Mouse (Mus musculus) forebrain, embryonic 12.5 days (tissue): ENCODE data around the gene Klhl15. TPM values are rescaled to one million over a fixed set of nuclear protein-coding genes. Genes with fewer than 3 reads are reported as not detected.

Source experiments
- ATAC-seq: fragments of 200-750 bp; cut with Nextera tagmentation; 2 replicates; pipeline ENCODE4 v1.8.0; 2017; ENCODE audit warnings: moderate TSS enrichment; ENCODE audit not compliant: low FRiP score
- H3K27ac ChIP-seq: fragments of 300-500 bp; sonication (generic); 2 replicates; pipeline ENCODE4 v1.5.1; 2016; ENCODE audit warnings: mild to moderate bottlenecking
- H3K27me3 ChIP-seq: fragments of 300-500 bp; sonication (generic); 2 replicates; pipeline ENCODE4 v1.6.1; 2016; ENCODE audit warnings: mild to moderate bottlenecking
- H3K36me3 ChIP-seq: fragments of 300-500 bp; sonication (generic); replicated peaks from 2 replicates; pipeline ENCODE4 v1.6.1; 2016; ENCODE audit warnings: mild to moderate bottlenecking
- H3K4me1 ChIP-seq: fragments of 300-500 bp; sonication (generic); 2 replicates; pipeline ENCODE4 v1.6.1; 2016
- H3K4me2 ChIP-seq: fragments of 300-500 bp; sonication (generic); 2 replicates; pipeline ENCODE4 v1.6.1; 2016; ENCODE audit warnings: mild to moderate bottlenecking, moderate library complexity
- H3K4me3 ChIP-seq: fragments of 300-500 bp; sonication (generic); replicated peaks from 2 replicates; pipeline ENCODE4 v1.5.1; 2016; ENCODE audit warnings: mild to moderate bottlenecking
- H3K9ac ChIP-seq: fragments of 300-500 bp; sonication (generic); 2 replicates; pipeline ENCODE4 v1.6.1; 2016; ENCODE audit warnings: mild to moderate bottlenecking
- H3K9me3 ChIP-seq: fragments of 300-500 bp; sonication (generic); 2 replicates; pipeline ENCODE4 v1.6.1; 2016
- WGBS: fragments of 180-500 bp; shearing (Covaris S2); methylation state at CpG from one replicate; pipeline ENCODE4 v1.1.7; 2016; 5-methylcytosine and 5-hydroxymethylcytosine counted together
- microRNA-seq: library from miRNA; unstranded; fragments of <30 nt; microRNA quantifications from one replicate; pipeline ENCODE4, GENCODE M21; 2017
- polyA plus RNA-seq: library from polyadenylated mRNA; unstranded; fragments of >200 nt; fragmentation: Nextera tagmentation; extraction: Ambion mirVana; gene quantifications from 2 replicates; pipeline ENCODE4 v1.2.1, GENCODE M21; 2016

Gene Klhl15
- polyA plus RNA-seq, 1 experiment from 2014 or later: 10.6 TPM

DNA sequence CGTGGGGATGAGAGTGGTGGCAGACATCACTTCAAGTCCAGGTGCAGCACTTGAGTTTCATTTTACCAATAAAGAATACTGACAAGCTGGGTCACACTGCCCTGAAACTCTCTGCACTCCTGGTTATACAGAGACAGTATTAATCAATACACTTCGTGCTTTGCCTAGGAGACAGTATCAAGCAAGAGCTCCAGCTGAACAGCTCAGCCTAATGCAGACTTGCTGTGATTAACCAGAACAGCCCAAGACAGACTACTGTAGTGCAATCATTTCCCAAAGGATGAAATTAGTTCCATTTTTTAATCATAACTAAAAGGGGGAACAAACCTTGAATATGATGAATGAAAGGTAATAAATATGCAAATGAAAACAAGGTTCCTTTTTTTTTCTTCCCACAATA is 68.5 kb downstream of the Klhl15 start:
- Histone ChIP-seq H3K4me1 (no peaks in the 10 kb centered on the region), H3K27me3 (peaks cover 55% of the 10 kb centered on the region)
- 69% methylated on average over 2 of the region's 2 CpGs for WGBS

DNA sequence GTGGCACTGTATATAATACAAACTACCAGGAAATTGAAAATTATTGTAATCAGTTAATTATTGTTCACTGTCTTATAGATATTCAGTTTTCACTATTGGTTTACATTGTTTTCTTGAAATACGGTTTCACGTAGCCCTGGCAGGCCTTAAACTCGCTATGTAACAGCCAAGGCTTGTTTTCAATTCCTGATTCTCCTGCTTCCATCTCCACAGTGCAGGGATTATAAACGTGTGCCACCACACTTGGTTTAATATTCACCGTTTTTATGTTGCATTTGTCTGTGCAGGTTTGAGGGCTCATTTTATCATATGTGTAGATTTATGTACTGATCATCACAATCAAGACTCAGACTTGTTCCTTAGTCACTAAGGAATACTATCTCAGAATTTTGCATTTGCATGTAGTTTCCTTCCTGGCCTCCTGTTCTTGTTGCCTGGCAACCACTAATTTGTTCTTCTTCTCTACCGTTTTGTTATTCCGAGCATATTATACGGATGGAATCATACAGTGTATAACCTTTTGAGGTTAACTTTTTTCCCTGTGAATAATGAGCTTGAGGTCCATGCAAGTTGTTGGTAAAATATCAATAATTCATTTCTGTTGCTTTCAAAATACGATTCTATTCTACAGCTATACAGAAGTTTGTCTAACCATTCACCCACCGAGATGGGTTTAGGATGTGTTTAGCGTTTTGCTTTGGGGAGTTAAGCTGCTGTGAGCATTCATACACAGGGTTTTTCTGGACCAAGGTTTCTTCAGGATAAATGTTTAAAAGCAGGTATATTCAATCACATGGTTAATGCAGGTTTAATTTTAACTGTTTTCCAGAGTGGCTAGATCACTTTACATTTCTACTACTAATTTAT is 86.9 kb downstream of the Klhl15 start:
- no peaks in the 10 kb centered on the region for H3K9me3 ChIP-seq
- H3K4me1 ChIP-seq: 0 out of 2 replicates have a peak, but pooled peaks cover 3% of the 10 kb centered on the region
- ATAC-seq: no peak
- no peak overlapping the region for H3K27ac ChIP-seq
- H3K9ac ChIP-seq: no peak overlapping the region
- H3K36me3 ChIP-seq: no peaks in the 10 kb centered on the region
- 71% methylated on average over 11 of the region's 11 CpGs for WGBS
- peaks cover 51% of the 10 kb centered on the region for H3K27me3 ChIP-seq
- no peak overlapping the region for H3K4me3 ChIP-seq
- H3K4me2 ChIP-seq: no peak overlapping the region

More for the DNA sequence above, 68.5 kb downstream of the Klhl15 start:
- Histone ChIP-seq H3K27ac (no peak overlapping the region), H3K4me2 (no peak overlapping the region), H3K9ac (no peak overlapping the region), H3K9me3 (no peaks in the 10 kb centered on the region), H3K36me3 (no peaks in the 10 kb centered on the region), H3K4me3 (no peak overlapping the region)
- no peak for ATAC-seq

Small RNAs within 50 kb of the gene (microRNA-seq; reads per million reads assigned to microRNA genes)
- gene Mir7673: not detected

Other genes starting within 250 kb of the Klhl15 start
- gene Zfx, start 110.9 kb upstream of the Klhl15 start, polyA plus RNA-seq: 34.1 and 34.8 TPM in 2 replicates
- 109 and 114 TPM in 2 replicates for gene Eif2s3x, start 21.7 kb upstream of the Klhl15 start, polyA plus RNA-seq
- gene Fam90a1b, start 132.2 kb downstream of the Klhl15 start, polyA plus RNA-seq: 0.10 and 0.14 TPM in 2 replicates
- gene Apoo, start 132.5 kb downstream of the Klhl15 start, polyA plus RNA-seq: 118 and 125 TPM in 2 replicates